Mouse (Mus musculus): Measurements from ENCODE around the gene Rhbdf1. TPM values are rescaled to one million over a fixed set of nuclear protein-coding genes. Genes with fewer than 3 reads are reported as not detected.
A peak's percentile ranks its signal among the peaks of the same experiment; 100 is the strongest.

Rhbdf1 gene
- polyA plus RNA-seq, 1 experiment from 2014 or later = 17.5 TPM

DNA sequence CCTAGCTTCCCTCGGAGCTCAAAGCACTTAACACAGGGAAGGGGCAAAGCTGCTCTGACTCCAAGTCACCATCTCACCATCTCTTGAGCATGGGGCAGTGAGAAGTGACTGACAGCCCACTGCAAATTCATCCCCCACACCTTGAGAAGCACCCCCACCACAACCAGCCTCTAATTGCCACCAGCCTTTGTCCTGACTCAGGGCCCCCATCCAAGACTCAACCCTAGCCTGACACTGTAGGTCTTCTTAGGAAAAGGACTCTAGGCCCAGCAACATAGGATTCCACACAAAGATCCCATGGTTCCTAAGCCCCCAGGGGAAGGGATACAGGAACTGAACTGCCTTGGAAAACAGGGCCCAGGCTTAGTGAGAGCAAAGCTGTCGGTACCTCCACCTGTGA lies 14.0 kb upstream of the Rhbdf1 start:
- 0 out of 2 replicates have a peak overlapping the region, but pooled peaks have one; percentile 20 for H3K9ac ChIP-seq (replicated peaks; ENCODE audit: low read length)
- H3K36me3 ChIP-seq (ENCODE audit: control insufficient read depth, insufficient read depth, low read length) = peaks cover 59% of the 10 kb centered on the region
- DNase-seq (peak; percentile 28), ATAC-seq (ENCODE audit: low FRiP score, low TSS enrichment) (peak; percentile 18; the same call in 1 of the 2 replicates)
- H3K4me3 ChIP-seq (replicated peaks; ENCODE audit: low read depth, low read length) = no peak overlapping the region
- 57% methylated on average over 2 of the region's 2 CpGs for WGBS
- no peaks in the 10 kb centered on the region for H3K9me3 ChIP-seq (ENCODE audit: control insufficient read depth, low read length)
- H3K27ac ChIP-seq (replicated peaks; ENCODE audit: low read depth, low read length) = peak overlapping the region; percentile 34
- no peak overlapping the region for H3K4me2 ChIP-seq (ENCODE audit: low read length)
- no peaks in the 10 kb centered on the region for H3K27me3 ChIP-seq (ENCODE audit: control insufficient read depth, insufficient read depth, low read length)
- peaks cover 7% of the 10 kb centered on the region; the same call in 1 of the 2 replicates for H3K4me1 ChIP-seq (ENCODE audit: control insufficient read depth, insufficient read depth, low read length)

DNA sequence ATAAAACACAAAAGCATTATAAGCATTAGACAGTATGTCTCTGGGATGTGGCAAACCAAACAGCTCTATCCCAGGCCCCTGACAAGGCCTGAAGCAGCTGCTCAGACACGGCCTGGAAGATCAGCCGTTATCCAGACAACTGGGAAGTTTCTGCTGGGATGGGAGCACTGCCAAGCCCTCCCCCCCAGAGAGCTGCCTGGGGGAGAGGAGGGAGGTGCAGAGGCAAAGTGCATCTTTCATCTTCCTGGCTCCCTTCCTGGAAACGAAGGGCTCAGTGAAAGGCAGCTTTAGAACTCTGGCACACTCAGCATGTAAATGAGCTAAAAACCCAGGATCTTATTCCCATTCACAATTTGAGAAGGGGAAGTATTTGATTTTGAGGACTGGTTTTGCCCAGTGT lies 13.5 kb upstream of the Rhbdf1 start:
- DNase-seq (peak; percentile 83), ATAC-seq (ENCODE audit: low FRiP score, low TSS enrichment) (peak; percentile 60; the same call in 1 of the 2 replicates)
- Histone ChIP-seq H3K27ac (replicated peaks; ENCODE audit: low read depth, low read length) (peak overlapping the region; percentile 49), H3K4me3 (replicated peaks; ENCODE audit: low read depth, low read length) (no peak overlapping the region), H3K4me2 (ENCODE audit: low read length) (no peak overlapping the region), H3K9ac (replicated peaks; ENCODE audit: low read length) (no peak overlapping the region), H3K9me3 (ENCODE audit: control insufficient read depth, low read length) (no peaks in the 10 kb centered on the region), H3K36me3 (ENCODE audit: control insufficient read depth, insufficient read depth, low read length) (peaks cover 58% of the 10 kb centered on the region), H3K4me1 (ENCODE audit: control insufficient read depth, insufficient read depth, low read length) (peaks cover 7% of the 10 kb centered on the region; the same call in 1 of the 2 replicates), H3K27me3 (ENCODE audit: control insufficient read depth, insufficient read depth, low read length) (no peaks in the 10 kb centered on the region)
- WGBS = 45% methylated on average over 3 of the region's 3 CpGs

DNA sequence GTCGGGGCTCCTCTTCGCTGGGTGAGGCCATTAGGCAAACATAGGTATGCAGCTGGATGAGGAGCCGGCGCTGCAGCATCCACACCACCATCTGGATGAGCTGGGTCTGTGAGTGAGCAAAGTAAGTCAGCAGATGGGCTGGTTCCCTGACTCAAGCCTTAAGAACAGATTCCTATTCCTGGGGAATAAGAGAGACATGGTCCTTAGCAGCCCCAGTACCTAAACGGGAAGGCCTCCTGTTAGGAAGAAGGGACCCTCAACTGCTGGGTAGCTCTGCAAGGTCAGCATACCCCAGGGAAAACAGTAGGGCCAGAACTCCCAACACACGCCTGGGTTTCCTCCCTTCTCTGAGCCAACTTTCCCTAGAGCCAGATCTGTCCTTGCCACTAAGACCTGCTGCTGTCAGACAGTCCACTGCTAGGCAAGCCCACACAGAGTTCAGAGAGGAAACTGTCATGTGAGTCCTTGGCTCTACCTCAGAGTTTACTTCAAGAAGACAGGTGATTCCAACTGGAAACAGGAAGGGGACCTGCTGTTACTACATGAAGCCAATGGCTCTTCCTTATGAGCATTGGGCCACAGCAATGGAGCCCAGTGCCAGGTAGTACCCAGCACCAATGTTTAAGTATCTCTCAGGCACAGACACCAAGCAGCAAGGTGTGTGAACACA lies 12.9 kb upstream of the Rhbdf1 start:
- no peak for DNase-seq
- Histone ChIP-seq H3K9me3 (ENCODE audit: control insufficient read depth, low read length) (no peaks in the 10 kb centered on the region), H3K4me3 (replicated peaks; ENCODE audit: low read depth, low read length) (no peak overlapping the region), H3K27ac (replicated peaks; ENCODE audit: low read depth, low read length) (peak overlapping the region; percentile 49), H3K4me1 (ENCODE audit: control insufficient read depth, insufficient read depth, low read length) (peaks cover 7% of the 10 kb centered on the region; the same call in 1 of the 2 replicates), H3K27me3 (ENCODE audit: control insufficient read depth, insufficient read depth, low read length) (no peaks in the 10 kb centered on the region), H3K9ac (replicated peaks; ENCODE audit: low read length) (no peak overlapping the region), H3K36me3 (ENCODE audit: control insufficient read depth, insufficient read depth, low read length) (peaks cover 59% of the 10 kb centered on the region), H3K4me2 (ENCODE audit: low read length) (no peak overlapping the region)
- ATAC-seq (ENCODE audit: low FRiP score, low TSS enrichment) = no peak
- 87% methylated on average over 6 of the region's 6 CpGs for WGBS

DNA sequence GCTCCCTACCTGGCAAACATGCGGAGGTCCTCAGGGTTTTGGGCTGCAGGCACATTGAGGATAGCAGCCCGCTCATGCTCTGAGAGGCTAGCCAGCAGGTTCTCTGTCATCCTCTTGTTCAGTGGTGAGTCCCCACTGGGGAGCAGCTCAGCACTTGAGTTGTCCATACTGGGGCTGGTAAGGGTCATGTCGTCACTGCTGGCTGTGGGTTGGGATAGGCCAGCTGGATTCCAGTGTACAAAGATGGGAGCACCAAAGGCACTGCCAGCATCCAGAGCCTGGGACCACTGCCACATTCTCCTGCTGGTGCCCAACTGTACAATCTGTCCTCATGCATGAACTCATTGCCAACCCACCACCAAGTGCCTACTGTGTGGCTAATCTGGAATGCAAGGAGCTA lies 11.8 kb upstream of the Rhbdf1 start:
- peaks cover 59% of the 10 kb centered on the region for H3K36me3 ChIP-seq (ENCODE audit: control insufficient read depth, insufficient read depth, low read length)

DNA sequence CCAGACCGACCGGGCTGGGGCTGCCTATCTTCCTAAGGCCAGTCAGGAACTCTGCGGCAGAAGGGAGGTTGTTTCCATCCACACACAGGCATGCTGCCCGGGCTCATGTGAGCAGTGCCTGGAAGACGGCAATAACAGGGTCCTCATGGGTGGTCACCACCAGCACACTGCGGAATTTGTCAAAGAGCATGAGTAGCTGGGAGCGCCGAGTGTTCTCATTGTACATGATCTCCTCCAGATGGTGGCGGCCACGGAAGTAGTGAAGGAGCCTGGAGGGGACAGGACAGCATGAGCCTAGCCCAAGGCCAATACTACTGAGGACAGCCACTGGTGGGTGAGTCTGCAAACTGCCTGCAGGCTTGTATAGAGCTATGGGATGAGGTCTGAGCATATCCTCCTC lies 10.7 kb upstream of the Rhbdf1 start:
- Histone ChIP-seq H3K9me3 (ENCODE audit: control insufficient read depth, low read length) (no peaks in the 10 kb centered on the region), H3K4me2 (ENCODE audit: low read length) (no peak overlapping the region), H3K4me1 (ENCODE audit: control insufficient read depth, insufficient read depth, low read length) (peaks cover 7% of the 10 kb centered on the region; the same call in 1 of the 2 replicates), H3K27me3 (ENCODE audit: control insufficient read depth, insufficient read depth, low read length) (no peaks in the 10 kb centered on the region), H3K36me3 (ENCODE audit: control insufficient read depth, insufficient read depth, low read length) (peaks cover 62% of the 10 kb centered on the region), H3K9ac (replicated peaks; ENCODE audit: low read length) (no peak overlapping the region), H3K4me3 (replicated peaks; ENCODE audit: low read depth, low read length) (no peak overlapping the region), H3K27ac (replicated peaks; ENCODE audit: low read depth, low read length) (no peak overlapping the region)
- DNase-seq (no peak), ATAC-seq (ENCODE audit: low FRiP score, low TSS enrichment) (no peak)
- 84% methylated on average over 10 of the region's 10 CpGs for WGBS

More for the DNA sequence above, 11.8 kb upstream of the Rhbdf1 start:
- Histone ChIP-seq H3K27me3 (ENCODE audit: control insufficient read depth, insufficient read depth, low read length) (no peaks in the 10 kb centered on the region), H3K9me3 (ENCODE audit: control insufficient read depth, low read length) (no peaks in the 10 kb centered on the region), H3K9ac (replicated peaks; ENCODE audit: low read length) (no peak overlapping the region), H3K27ac (replicated peaks; ENCODE audit: low read depth, low read length) (no peak overlapping the region), H3K4me1 (ENCODE audit: control insufficient read depth, insufficient read depth, low read length) (peaks cover 7% of the 10 kb centered on the region; the same call in 1 of the 2 replicates), H3K4me2 (ENCODE audit: low read length) (no peak overlapping the region), H3K4me3 (replicated peaks; ENCODE audit: low read depth, low read length) (no peak overlapping the region)
- ATAC-seq (ENCODE audit: low FRiP score, low TSS enrichment) = no peak
- DNase-seq = no peak
- WGBS = 94% methylated on average over 3 of the region's 3 CpGs

DNA sequence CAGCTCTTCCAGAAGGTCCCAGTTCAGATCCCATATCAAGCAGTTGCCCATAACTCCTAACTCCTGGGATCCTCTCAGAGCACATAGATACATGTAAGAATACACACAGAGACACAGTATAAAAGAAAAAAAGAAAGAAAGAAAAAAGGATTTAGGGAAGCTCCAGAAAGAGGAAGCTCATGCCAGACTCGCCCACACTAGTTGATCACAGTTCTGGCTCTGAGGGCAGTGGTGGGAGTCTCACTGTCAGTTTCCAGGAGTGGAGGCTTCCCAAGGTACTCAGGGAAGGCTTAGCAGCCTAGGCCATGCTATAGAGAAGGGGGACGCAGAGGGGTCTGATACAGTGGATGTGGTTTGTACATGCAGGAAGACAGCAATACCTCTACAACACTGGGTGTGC lies 9.0 kb upstream of the Rhbdf1 start:
- no peak for ATAC-seq (ENCODE audit: low FRiP score, low TSS enrichment)
- no peaks in the 10 kb centered on the region for H3K27me3 ChIP-seq (ENCODE audit: control insufficient read depth, insufficient read depth, low read length)
- 97% methylated on average over 2 of the region's 2 CpGs for WGBS
- H3K4me2 ChIP-seq (ENCODE audit: low read length) = no peak overlapping the region
- no peak overlapping the region for H3K27ac ChIP-seq (replicated peaks; ENCODE audit: low read depth, low read length)
- no peak overlapping the region for H3K4me3 ChIP-seq (replicated peaks; ENCODE audit: low read depth, low read length)
- peaks cover 14% of the 10 kb centered on the region for H3K4me1 ChIP-seq (ENCODE audit: control insufficient read depth, insufficient read depth, low read length)
- no peak for DNase-seq
- H3K9me3 ChIP-seq (ENCODE audit: control insufficient read depth, low read length) = no peaks in the 10 kb centered on the region
- no peak overlapping the region for H3K9ac ChIP-seq (replicated peaks; ENCODE audit: low read length)
- peaks cover 59% of the 10 kb centered on the region for H3K36me3 ChIP-seq (ENCODE audit: control insufficient read depth, insufficient read depth, low read length)

DNA sequence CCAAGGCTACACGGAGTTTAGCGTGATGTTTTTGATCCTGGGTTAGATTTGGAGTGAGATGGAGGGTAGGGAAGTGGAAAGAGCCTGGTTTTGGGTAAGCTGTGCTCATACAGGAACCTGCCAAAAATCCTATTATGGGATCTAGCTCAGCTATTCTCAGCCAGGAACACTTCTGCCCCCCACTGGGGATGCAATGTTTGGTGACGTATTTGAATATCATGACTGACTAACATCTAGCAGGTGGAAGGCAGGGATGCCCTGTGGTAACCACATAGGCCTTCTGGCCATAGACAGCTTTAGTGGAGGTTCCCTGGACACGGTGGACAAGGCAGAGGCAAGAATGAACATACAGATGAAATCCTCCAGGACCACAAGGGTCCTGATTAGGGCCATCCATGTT lies 8.1 kb upstream of the Rhbdf1 start:
- no peak overlapping the region for H3K9ac ChIP-seq (replicated peaks; ENCODE audit: low read length)
- no peaks in the 10 kb centered on the region for H3K27me3 ChIP-seq (ENCODE audit: control insufficient read depth, insufficient read depth, low read length)
- peaks cover 58% of the 10 kb centered on the region for H3K36me3 ChIP-seq (ENCODE audit: control insufficient read depth, insufficient read depth, low read length)
- DNase-seq (no peak), ATAC-seq (ENCODE audit: low FRiP score, low TSS enrichment) (no peak)
- H3K4me3 ChIP-seq (replicated peaks; ENCODE audit: low read depth, low read length) = no peak overlapping the region
- H3K4me2 ChIP-seq (ENCODE audit: low read length) = no peak overlapping the region
- H3K9me3 ChIP-seq (ENCODE audit: control insufficient read depth, low read length) = no peaks in the 10 kb centered on the region
- no peak overlapping the region for H3K27ac ChIP-seq (replicated peaks; ENCODE audit: low read depth, low read length)
- 85% methylated on average over 4 of the region's 4 CpGs for WGBS
- H3K4me1 ChIP-seq (ENCODE audit: control insufficient read depth, insufficient read depth, low read length) = peaks cover 12% of the 10 kb centered on the region

DNA sequence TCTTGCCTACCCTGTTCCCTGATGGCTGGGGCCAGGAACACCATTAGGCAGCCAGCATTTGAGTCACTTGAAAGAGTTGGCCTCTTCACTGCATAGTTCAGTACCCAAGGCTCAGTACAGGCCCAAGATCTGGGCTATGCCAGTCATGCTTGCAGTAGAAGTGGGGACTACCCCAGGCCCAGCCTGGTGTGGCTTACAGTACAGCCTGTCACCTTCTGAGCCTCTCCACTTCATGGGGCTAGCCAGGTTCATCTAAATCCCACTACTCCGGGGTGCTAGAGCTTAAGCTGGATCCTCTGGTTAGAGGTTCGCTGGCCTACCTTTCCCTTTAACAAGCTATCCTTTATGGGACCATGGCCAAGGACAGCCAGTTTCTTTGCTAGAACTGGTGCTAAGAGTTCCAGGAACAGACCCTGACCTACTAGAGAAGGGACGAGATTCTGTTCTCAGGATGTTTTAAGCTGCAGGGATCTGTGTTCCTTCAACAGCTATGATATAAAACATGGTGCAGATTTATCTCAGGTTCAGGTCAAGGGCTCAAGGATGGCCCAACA lies 6.3 kb upstream of the Rhbdf1 start:
- ATAC-seq (ENCODE audit: low FRiP score, low TSS enrichment) (no peak), DNase-seq (no peak)
- H3K4me1 ChIP-seq (ENCODE audit: control insufficient read depth, insufficient read depth, low read length) = peaks cover 12% of the 10 kb centered on the region
- H3K36me3 ChIP-seq (ENCODE audit: control insufficient read depth, insufficient read depth, low read length) = peaks cover 39% of the 10 kb centered on the region
- H3K9me3 ChIP-seq (ENCODE audit: control insufficient read depth, low read length) = no peaks in the 10 kb centered on the region
- WGBS = 95% methylated on average over 3 of the region's 3 CpGs
- H3K4me2 ChIP-seq (ENCODE audit: low read length) = no peak overlapping the region
- no peak overlapping the region for H3K4me3 ChIP-seq (replicated peaks; ENCODE audit: low read depth, low read length)
- peaks cover 8% of the 10 kb centered on the region; the same call in 1 of the 2 replicates for H3K27me3 ChIP-seq (ENCODE audit: control insufficient read depth, insufficient read depth, low read length)
- H3K27ac ChIP-seq (replicated peaks; ENCODE audit: low read depth, low read length) = no peak overlapping the region
- H3K9ac ChIP-seq (replicated peaks; ENCODE audit: low read length) = no peak overlapping the region

DNA sequence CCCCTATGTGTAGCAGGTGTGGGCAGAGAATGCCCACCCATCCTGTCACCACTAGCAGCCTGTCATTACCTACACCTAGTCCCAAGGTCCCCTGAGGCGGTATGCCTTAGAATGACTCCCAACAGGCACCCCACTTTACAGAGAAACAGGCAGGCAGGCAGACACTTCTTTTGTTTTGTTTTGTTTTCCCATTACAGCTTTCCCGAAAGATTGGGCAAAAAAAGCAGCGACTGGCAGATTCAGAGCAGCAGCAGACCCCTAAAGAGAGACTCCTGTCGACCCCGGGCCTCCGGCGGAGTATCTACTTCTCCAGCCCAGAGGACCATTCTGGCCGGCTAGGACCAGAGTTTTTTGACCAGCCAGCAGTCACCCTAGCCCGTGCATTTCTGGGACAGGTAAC lies 5.5 kb upstream of the Rhbdf1 start:
- Histone ChIP-seq H3K4me2 (ENCODE audit: low read length) (peak overlapping the region; percentile 74), H3K4me1 (ENCODE audit: control insufficient read depth, insufficient read depth, low read length) (peaks cover 19% of the 10 kb centered on the region), H3K27ac (replicated peaks; ENCODE audit: low read depth, low read length) (no peak overlapping the region), H3K36me3 (ENCODE audit: control insufficient read depth, insufficient read depth, low read length) (peaks cover 35% of the 10 kb centered on the region), H3K9me3 (ENCODE audit: control insufficient read depth, low read length) (no peaks in the 10 kb centered on the region), H3K4me3 (replicated peaks; ENCODE audit: low read depth, low read length) (0 out of 2 replicates have a peak overlapping the region, but pooled peaks have one; percentile 67), H3K27me3 (ENCODE audit: control insufficient read depth, insufficient read depth, low read length) (peaks cover 16% of the 10 kb centered on the region), H3K9ac (replicated peaks; ENCODE audit: low read length) (no peak overlapping the region)
- WGBS = 92% methylated on average over 9 of the region's 9 CpGs
- ATAC-seq (ENCODE audit: low FRiP score, low TSS enrichment) (no peak), DNase-seq (no peak)

All from midbrain, embryonic 14.5 days (tissue).